Mouse (Mus musculus) forebrain, embryonic 13.5 days (tissue): ENCODE results near the gene Tomm5. TPM values are rescaled to one million over a fixed set of nuclear protein-coding genes. Genes with fewer than 3 reads are reported as not detected.
A peak's percentile ranks its signal among the peaks of the same experiment; 100 is the strongest.
"Not testable (repeated sequence)": the region's sequence is repeated elsewhere in the genome, so short reads cannot be mapped to it uniquely, and the experiment has no call there.

Source experiments
- ATAC-seq: fragments of 200-750 bp; cut with Nextera tagmentation; 2 replicates; pipeline ENCODE4 v1.8.0; 2017
- H3K27ac ChIP-seq: fragments of 300-500 bp; sonication (generic); 2 replicates; pipeline ENCODE4 v1.5.1; 2015; ENCODE audit warnings: inconsistent platforms, mild to moderate bottlenecking, moderate library complexity
- H3K27me3 ChIP-seq: fragments of 300-500 bp; sonication (generic); 2 replicates; pipeline ENCODE4 v1.6.1; 2015; ENCODE audit warnings: mild to moderate bottlenecking, inconsistent platforms
- H3K36me3 ChIP-seq: fragments of 300-500 bp; sonication (generic); 2 replicates; pipeline ENCODE4 v1.6.1; 2015; ENCODE audit warnings: mild to moderate bottlenecking, inconsistent platforms; ENCODE audit not compliant: poor library complexity, severe bottlenecking
- H3K4me1 ChIP-seq: fragments of 300-500 bp; sonication (generic); 2 replicates; pipeline ENCODE4 v1.6.1; 2015; ENCODE audit warnings: inconsistent platforms
- H3K4me2 ChIP-seq: fragments of 300-500 bp; sonication (generic); 2 replicates; pipeline ENCODE4 v1.6.1; 2015; ENCODE audit warnings: inconsistent platforms, mild to moderate bottlenecking, moderate library complexity
- H3K4me3 ChIP-seq: fragments of 300-500 bp; sonication (generic); 2 replicates; pipeline ENCODE4 v1.5.1; 2015; ENCODE audit warnings: mild to moderate bottlenecking, inconsistent platforms
- H3K9ac ChIP-seq: fragments of 300-500 bp; sonication (generic); 2 replicates; pipeline ENCODE4 v1.6.1; 2015; ENCODE audit warnings: mild to moderate bottlenecking, inconsistent platforms
- H3K9me3 ChIP-seq: fragments of 300-500 bp; sonication (generic); replicated peaks from 2 replicates; pipeline ENCODE4 v1.6.1; 2016; ENCODE audit warnings: inconsistent platforms
- WGBS: fragments of 180-500 bp; shearing (Covaris S2); methylation state at CpG from one replicate; pipeline ENCODE4 v1.1.7; 2015; 5-methylcytosine and 5-hydroxymethylcytosine counted together
- polyA plus RNA-seq: library from polyadenylated mRNA; unstranded; fragments of >200 nt; fragmentation: Nextera tagmentation; extraction: Ambion mirVana; gene quantifications from 2 replicates; pipeline ENCODE4 v1.2.1, GENCODE M21; 2015

The Tomm5 gene
- polyA plus RNA-seq, 1 experiment from 2014 or later = 181 TPM

GRCm38 (mm10) chr4:45097198-45097872, 10.6 kb downstream of the Tomm5 start:
- no peaks in the 10 kb centered on the region for H3K4me1 ChIP-seq
- peak; percentile 50; the same call in 1 of the 2 replicates for ATAC-seq
- no peak overlapping the region for H3K9ac ChIP-seq
- H3K27ac ChIP-seq = no peak overlapping the region
- no peaks in the 10 kb centered on the region for H3K27me3 ChIP-seq
- peaks cover 9% of the 10 kb centered on the region; the same call in 1 of the 2 replicates for H3K36me3 ChIP-seq
- 26% methylated on average over 7 of the region's 7 CpGs for WGBS
- H3K9me3 ChIP-seq = no peaks in the 10 kb centered on the region
- no peak overlapping the region for H3K4me3 ChIP-seq
- no peak overlapping the region for H3K4me2 ChIP-seq

DNA sequence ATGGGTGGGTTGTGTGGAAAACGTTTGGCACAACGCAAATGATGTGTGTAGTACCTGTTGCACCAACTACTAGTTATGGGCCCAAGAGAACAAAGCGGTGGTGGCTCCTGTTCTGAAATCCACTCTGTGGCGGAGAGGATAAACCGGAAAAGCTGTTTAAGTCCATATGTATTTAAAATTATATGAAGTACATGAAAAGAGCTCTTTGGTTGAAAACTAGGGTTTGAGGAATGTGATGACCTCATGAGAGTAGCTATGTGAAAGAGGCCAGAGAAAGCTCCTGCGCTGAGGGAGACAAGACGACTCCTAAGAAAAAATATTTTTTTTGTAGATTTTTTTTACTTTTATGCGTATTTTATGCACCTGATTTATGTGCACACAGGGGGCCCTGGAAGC, 23.0 kb downstream of the Tomm5 start:
- Histone ChIP-seq H3K36me3 (no peaks in the 10 kb centered on the region), H3K4me3 (peak overlapping the region; percentile 92), H3K27me3 (no peaks in the 10 kb centered on the region), H3K4me1 (peaks cover 23% of the 10 kb centered on the region), H3K9ac (peak overlapping the region; percentile 95; the same call in 1 of the 2 replicates), H3K4me2 (peak overlapping the region; percentile 73), H3K9me3 (no peaks in the 10 kb centered on the region), H3K27ac (0 out of 2 replicates have a peak overlapping the region, but pooled peaks have one; percentile 79)
- ATAC-seq = no peak
- whole genome bisulfite sequencing = 43% methylated on average over 8 of the region's 8 CpGs

- peak within 1 kb of the TSS; percentile 95 for H3K9ac ChIP-seq
- whole genome bisulfite sequencing = under 1% methylated on average over 72 of the region's 77 CpGs
Observed at GRCm38 (mm10) chr4:45084021-45084894, 23.7 kb downstream of the Tomm5 start, which contains the start of gene Fbxo10. TSS of gene Fbxo10 (minus strand) at chr4:45084604.

GRCm38 (mm10) chr4:45083487-45083886, 24.4 kb downstream of the Tomm5 start:
- 2% methylated on average over 8 of the region's 8 CpGs for WGBS
- Histone ChIP-seq H3K27me3 (no peaks in the 10 kb centered on the region), H3K27ac (peak overlapping the region; percentile 79), H3K4me2 (peak overlapping the region; percentile 73), H3K4me1 (peaks cover 23% of the 10 kb centered on the region), H3K9me3 (no peaks in the 10 kb centered on the region), H3K36me3 (peaks cover 3% of the 10 kb centered on the region; the same call in 1 of the 2 replicates), H3K4me3 (peak overlapping the region; percentile 92), H3K9ac (peak overlapping the region; percentile 95)
- peak; percentile 24; the same call in 1 of the 2 replicates for ATAC-seq

More at GRCm38 (mm10) chr4:45084021-45084894, 23.7 kb downstream of the Tomm5 start, which contains the start of gene Fbxo10:
- Histone ChIP-seq H3K4me3 (peak within 1 kb of the TSS; percentile 92), H3K36me3 (no peaks in the 10 kb centered on the region), H3K9me3 (no peaks in the 10 kb centered on the region), H3K27me3 (no peaks in the 10 kb centered on the region), H3K4me2 (peak within 1 kb of the TSS; percentile 73), H3K27ac (peak within 1 kb of the TSS; percentile 79), H3K4me1 (peaks cover 23% of the 10 kb centered on the region)
- ATAC-seq = peak; percentile 93

DNA sequence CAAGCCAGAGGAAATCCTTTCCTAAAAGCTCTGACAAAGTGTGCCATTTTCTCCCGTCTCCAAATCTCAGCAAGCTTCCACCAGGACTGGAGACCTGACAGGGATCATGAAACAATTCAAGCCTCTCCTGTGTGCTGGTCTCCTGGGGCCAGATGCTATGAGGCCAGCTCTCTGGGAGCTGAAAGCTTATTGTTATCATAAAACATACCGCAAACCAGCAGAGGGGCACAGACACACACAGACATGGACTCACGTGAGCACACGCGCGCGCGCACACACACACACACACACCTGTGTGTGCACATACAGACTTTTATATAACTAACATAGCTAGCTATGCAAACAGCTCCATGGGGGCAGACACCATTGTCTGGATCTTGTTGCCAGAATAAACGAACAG, 25.0 kb downstream of the Tomm5 start:
- peak overlapping the region; percentile 66 for H3K27ac ChIP-seq

GRCm38 (mm10) chr4:45081041-45081440, 26.9 kb downstream of the Tomm5 start:
- ATAC-seq, H3K36me3 ChIP-seq, H3K27ac ChIP-seq, H3K27me3 ChIP-seq, H3K9me3 ChIP-seq, H3K9ac ChIP-seq, H3K4me3 ChIP-seq, H3K4me2 ChIP-seq: not testable (repeated sequence)
- WGBS = 81% methylated on average over 4 of the region's 4 CpGs
- peaks cover 23% of the 10 kb centered on the region for H3K4me1 ChIP-seq

More for the DNA sequence above, 25.0 kb downstream of the Tomm5 start:
- peak overlapping the region; percentile 73 for H3K4me2 ChIP-seq
- H3K27me3 ChIP-seq = no peaks in the 10 kb centered on the region
- WGBS = 65% methylated on average over 9 of the region's 9 CpGs
- peak overlapping the region; percentile 95 for H3K9ac ChIP-seq
- H3K4me1 ChIP-seq = peaks cover 23% of the 10 kb centered on the region
- H3K36me3 ChIP-seq = peaks cover 5% of the 10 kb centered on the region
- no peaks in the 10 kb centered on the region for H3K9me3 ChIP-seq
- ATAC-seq = no peak; the same call in 1 of the 2 replicates
- peak overlapping the region; percentile 92 for H3K4me3 ChIP-seq

GRCm38 (mm10) chr4:45073544-45073943, 34.4 kb downstream of the Tomm5 start:
- no peaks in the 10 kb centered on the region for H3K9me3 ChIP-seq
- no peak overlapping the region for H3K4me2 ChIP-seq
- no peak for ATAC-seq
- 88% methylated on average over 6 of the region's 6 CpGs for WGBS
- peaks cover 10% of the 10 kb centered on the region; the same call in 1 of the 2 replicates for H3K4me1 ChIP-seq
- H3K9ac ChIP-seq = no peak overlapping the region
- no peaks in the 10 kb centered on the region for H3K27me3 ChIP-seq
- no peak overlapping the region for H3K27ac ChIP-seq
- peaks cover 10% of the 10 kb centered on the region for H3K36me3 ChIP-seq
- no peak overlapping the region for H3K4me3 ChIP-seq

DNA sequence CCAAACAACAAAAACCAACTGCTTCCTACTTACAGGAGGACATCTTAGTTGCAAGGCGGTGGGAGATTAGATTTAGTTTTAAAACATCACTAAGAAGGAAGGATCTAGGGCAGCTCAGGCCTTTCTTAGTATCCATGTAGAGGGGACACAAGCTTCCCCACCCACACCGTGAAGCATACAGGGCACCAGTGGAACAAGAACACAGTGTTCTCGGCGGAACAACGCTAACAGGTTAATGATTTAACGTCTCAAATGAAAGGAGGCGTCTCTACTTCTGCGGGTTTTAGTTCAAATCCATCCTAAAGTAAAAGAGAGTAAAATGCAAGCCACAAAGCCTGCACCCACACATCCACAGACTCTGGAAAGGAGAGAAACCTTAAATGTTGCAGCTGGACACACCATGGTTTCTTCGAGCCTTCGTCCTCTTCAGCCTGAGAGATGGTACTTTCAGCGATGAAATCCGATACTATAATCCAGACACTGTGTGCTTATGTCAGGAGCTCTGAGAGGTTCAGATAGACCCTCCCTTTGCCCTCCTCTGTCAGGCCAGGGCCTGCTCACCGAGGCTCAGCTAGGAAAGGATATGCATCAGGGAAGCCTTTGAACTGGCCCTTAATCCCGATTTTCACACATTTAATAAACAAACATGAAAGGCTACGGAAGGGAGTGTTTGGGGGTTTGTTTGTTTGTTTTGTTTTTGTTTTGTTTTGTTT, 35.5 kb downstream of the Tomm5 start:
- WGBS = 80% methylated on average over 15 of the region's 15 CpGs
- peaks cover 10% of the 10 kb centered on the region; the same call in 1 of the 2 replicates for H3K4me1 ChIP-seq
- ATAC-seq = no peak
- H3K27me3 ChIP-seq = no peaks in the 10 kb centered on the region
- H3K9me3 ChIP-seq = no peaks in the 10 kb centered on the region
- no peak overlapping the region for H3K4me3 ChIP-seq
- H3K9ac ChIP-seq = no peak overlapping the region
- H3K4me2 ChIP-seq = no peak overlapping the region
- peaks cover 3% of the 10 kb centered on the region; the same call in 1 of the 2 replicates for H3K36me3 ChIP-seq
- no peak overlapping the region for H3K27ac ChIP-seq

GRCm38 (mm10) chr4:45067742-45068141, 40.2 kb downstream of the Tomm5 start:
- WGBS = 89% methylated on average over 4 of the region's 4 CpGs
- no peak overlapping the region for H3K4me3 ChIP-seq
- no peaks in the 10 kb centered on the region for H3K9me3 ChIP-seq
- peaks cover 10% of the 10 kb centered on the region; the same call in 1 of the 2 replicates for H3K4me1 ChIP-seq
- no peaks in the 10 kb centered on the region for H3K27me3 ChIP-seq
- H3K27ac ChIP-seq = no peak overlapping the region
- no peak for ATAC-seq
- H3K36me3 ChIP-seq = no peaks in the 10 kb centered on the region
- no peak overlapping the region for H3K4me2 ChIP-seq
- no peak overlapping the region for H3K9ac ChIP-seq

- 50% methylated on average over 2 of the region's 2 CpGs for WGBS
- ATAC-seq = no peak
- no peaks in the 10 kb centered on the region for H3K27me3 ChIP-seq
- H3K9me3 ChIP-seq = no peaks in the 10 kb centered on the region
- H3K9ac ChIP-seq = no peak overlapping the region
- H3K36me3 ChIP-seq = peaks cover 11% of the 10 kb centered on the region
- no peak overlapping the region for H3K4me3 ChIP-seq
- H3K4me2 ChIP-seq = no peak overlapping the region
- peaks cover 10% of the 10 kb centered on the region; the same call in 1 of the 2 replicates for H3K4me1 ChIP-seq
- no peak overlapping the region for H3K27ac ChIP-seq
Observed at GRCm38 (mm10) chr4:45066036-45066730, 41.7 kb downstream of the Tomm5 start.

DNA sequence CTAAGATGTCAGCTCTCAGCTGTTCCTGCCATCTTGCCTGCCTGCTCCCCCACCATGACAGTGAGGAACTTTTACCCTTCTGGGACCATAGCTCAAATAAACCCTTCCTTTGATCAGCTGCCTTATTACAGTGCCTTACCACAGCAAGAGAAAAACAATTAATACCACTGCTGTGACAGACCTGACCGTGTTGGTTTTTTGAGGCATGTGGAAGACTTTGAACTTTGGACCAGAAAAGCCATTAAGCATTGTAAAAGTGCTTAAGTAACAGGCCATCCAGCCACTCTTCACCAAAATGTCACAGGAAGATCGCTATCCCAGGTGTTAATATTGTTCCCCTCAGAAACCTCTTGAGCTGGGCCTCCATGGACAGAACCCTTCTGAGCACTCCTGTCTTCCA, 43.3 kb downstream of the Tomm5 start:
- Histone ChIP-seq H3K4me3 (no peak overlapping the region), H3K9me3 (no peaks in the 10 kb centered on the region), H3K27me3 (no peaks in the 10 kb centered on the region), H3K36me3 (peaks cover 27% of the 10 kb centered on the region), H3K27ac (no peak overlapping the region), H3K4me1 (peaks cover 9% of the 10 kb centered on the region; the same call in 1 of the 2 replicates), H3K9ac (no peak overlapping the region), H3K4me2 (no peak overlapping the region)
- ATAC-seq = no peak
- WGBS = 90% methylated on average over 2 of the region's 2 CpGs
